Mouse (Mus musculus) splenic B cell, adult 2 months (primary cell): ENCODE measurements around the gene Prg4.

Experiments
- DNase-seq: peaks from one replicate; pipeline ENCODE4 v3.0.0-alpha.2; 2011; ENCODE audit warnings: low read depth, low spot score
- H3K27me3 ChIP-seq: 2 replicates; pipeline ENCODE4 v1.6.1; 2012; ENCODE audit warnings: mild to moderate bottlenecking, low read length, moderate library complexity, mixed read lengths; ENCODE audit not compliant: control insufficient read depth, poor library complexity, insufficient read depth, severe bottlenecking
- H3K36me3 ChIP-seq: 2 replicates; pipeline ENCODE4 v1.6.1; 2012; ENCODE audit warnings: mild to moderate bottlenecking, low read length, moderate library complexity, mixed read lengths; ENCODE audit not compliant: control insufficient read depth, poor library complexity, insufficient read depth, severe bottlenecking

Prg4 gene

GRCm38 (mm10) chr1:150466132-150466531 lies at the start of gene Prg4:
TSS of gene Prg4 (minus strand) at chr1:150466165.
- Histone ChIP-seq H3K27me3 (no peaks in the 10 kb centered on the region), H3K36me3 (no peaks in the 10 kb centered on the region)
- DNase-seq: no peak

- no peaks in the 10 kb centered on the region for H3K27me3 ChIP-seq
- no peak for DNase-seq
- no peaks in the 10 kb centered on the region for H3K36me3 ChIP-seq
Measured at GRCm38 (mm10) chr1:150513041-150513440, 47.1 kb upstream of the Prg4 start.

- DNase-seq: no peak
- Histone ChIP-seq H3K27me3 (no peaks in the 10 kb centered on the region), H3K36me3 (no peaks in the 10 kb centered on the region)
Measured at GRCm38 (mm10) chr1:150505794-150506193, 39.8 kb upstream of the Prg4 start.

- DNase-seq: no peak
- Histone ChIP-seq H3K36me3 (no peaks in the 10 kb centered on the region), H3K27me3 (no peaks in the 10 kb centered on the region)
Measured at GRCm38 (mm10) chr1:150503321-150503720, 37.4 kb upstream of the Prg4 start.

GRCm38 (mm10) chr1:150498177-150498576 lies 32.2 kb upstream of the Prg4 start:
- no peaks in the 10 kb centered on the region for H3K27me3 ChIP-seq
- H3K36me3 ChIP-seq: no peaks in the 10 kb centered on the region
- DNase-seq: no peak

GRCm38 (mm10) chr1:150497690-150498089 lies 31.7 kb upstream of the Prg4 start:
- DNase-seq: no peak
- H3K36me3 ChIP-seq: no peaks in the 10 kb centered on the region

GRCm38 (mm10) chr1:150496626-150497302 lies 30.8 kb upstream of the Prg4 start:
- no peaks in the 10 kb centered on the region for H3K27me3 ChIP-seq
- no peak for DNase-seq

More at GRCm38 (mm10) chr1:150497690-150498089, 31.7 kb upstream of the Prg4 start:
- no peaks in the 10 kb centered on the region for H3K27me3 ChIP-seq

GRCm38 (mm10) chr1:150489148-150489547 lies 23.2 kb upstream of the Prg4 start:
- Histone ChIP-seq H3K36me3 (no peaks in the 10 kb centered on the region), H3K27me3 (no peaks in the 10 kb centered on the region)
- DNase-seq: no peak

More at GRCm38 (mm10) chr1:150496626-150497302, 30.8 kb upstream of the Prg4 start:
- H3K36me3 ChIP-seq: no peaks in the 10 kb centered on the region

- no peak for DNase-seq
- Histone ChIP-seq H3K27me3 (no peaks in the 10 kb centered on the region), H3K36me3 (no peaks in the 10 kb centered on the region)
Measured at GRCm38 (mm10) chr1:150480674-150481073, 14.7 kb upstream of the Prg4 start.

- no peak for DNase-seq
- H3K36me3 ChIP-seq: no peaks in the 10 kb centered on the region
- H3K27me3 ChIP-seq: no peaks in the 10 kb centered on the region
Measured at GRCm38 (mm10) chr1:150472525-150472924, 6.6 kb upstream of the Prg4 start.

GRCm38 (mm10) chr1:150469992-150470391 lies 4.0 kb upstream of the Prg4 start:
- no peak for DNase-seq
- no peaks in the 10 kb centered on the region for H3K27me3 ChIP-seq
- no peaks in the 10 kb centered on the region for H3K36me3 ChIP-seq

GRCm38 (mm10) chr1:150465364-150465763 lies 601 bp downstream of the Prg4 start:
- no peaks in the 10 kb centered on the region for H3K27me3 ChIP-seq
- no peak for DNase-seq
- H3K36me3 ChIP-seq: no peaks in the 10 kb centered on the region

GRCm38 (mm10) chr1:150463691-150464090 lies 2.3 kb downstream of the Prg4 start:
- H3K36me3 ChIP-seq: no peaks in the 10 kb centered on the region
- DNase-seq: no peak
- H3K27me3 ChIP-seq: no peaks in the 10 kb centered on the region

- no peaks in the 10 kb centered on the region for H3K36me3 ChIP-seq
- H3K27me3 ChIP-seq: no peaks in the 10 kb centered on the region
- no peak for DNase-seq
Measured at GRCm38 (mm10) chr1:150463068-150463467, 2.9 kb downstream of the Prg4 start.

- DNase-seq: no peak
- H3K36me3 ChIP-seq: no peaks in the 10 kb centered on the region
- no peaks in the 10 kb centered on the region for H3K27me3 ChIP-seq
Measured at GRCm38 (mm10) chr1:150460595-150460994, 5.4 kb downstream of the Prg4 start.

- Histone ChIP-seq H3K27me3 (no peaks in the 10 kb centered on the region), H3K36me3 (no peaks in the 10 kb centered on the region)
- no peak for DNase-seq
Measured at GRCm38 (mm10) chr1:150459599-150459998, 6.4 kb downstream of the Prg4 start.
